Mouse (Mus musculus) MEL (cell line): ENCODE results near the gene Cdh22. TPM values are rescaled to one million over a fixed set of nuclear protein-coding genes. Genes with fewer than 3 reads are reported as not detected.

Source experiments
- DNase-seq: peaks from one replicate; pipeline ENCODE4 v3.0.0; 2011; ENCODE audit warnings: low read depth, low spot score
- H3K27ac ChIP-seq: 2 replicates; pipeline ENCODE4 v1.5.1; 2012; ENCODE audit warnings: low read depth, mild to moderate bottlenecking, control low read depth, low read length, moderate library complexity; ENCODE audit not compliant: control insufficient read depth
- H3K27me3 ChIP-seq, 2 experiments: fragments of 150-350 bp in 1 of 2; sonication (generic) in 1 of 2; 2 replicates each; pipeline ENCODE4 v1.6.1; 2012; ENCODE audit warnings: low read length in 2 of 2, mild to moderate bottlenecking in 2 of 2, improper control_type of control experiment in 1 of 2, moderate library complexity in 1 of 2; ENCODE audit not compliant: insufficient read depth in 2 of 2, control insufficient read depth in 1 of 2
- H3K36me3 ChIP-seq, 2 experiments: 2 replicates each; pipeline ENCODE4 v1.6.1; 2012 to 2014; ENCODE audit warnings: low read length in 2 of 2, improper control_type of control experiment in 1 of 2, inconsistent platforms in 1 of 2, mild to moderate bottlenecking in 1 of 2; ENCODE audit not compliant: insufficient read depth in 2 of 2, control insufficient read depth in 1 of 2
- H3K4me1 ChIP-seq, 2 experiments: fragments of 150-350 bp in 1 of 2; sonication (generic) in 1 of 2; 2 replicates each; pipeline ENCODE4 v1.6.1; 2012; ENCODE audit warnings: low read length in 2 of 2, improper control_type of control experiment in 1 of 2, mild to moderate bottlenecking in 1 of 2; ENCODE audit not compliant: insufficient read depth in 2 of 2, control insufficient read depth in 1 of 2
- H3K4me3 ChIP-seq, 2 experiments: fragments of 150-350 bp in 1 of 2; sonication (generic) in 1 of 2; 2 replicates each; pipeline ENCODE4 v1.5.1; 2012; ENCODE audit warnings: low read depth in 2 of 2, low read length in 2 of 2, mild to moderate bottlenecking in 2 of 2, moderate library complexity in 2 of 2, control low read depth in 1 of 2, improper control_type of control experiment in 1 of 2; ENCODE audit not compliant: control insufficient read depth in 1 of 2, insufficient read depth in 1 of 2
- H3K79me2 ChIP-seq: 2 replicates; pipeline ENCODE4 v1.6.1; 2012; ENCODE audit warnings: mild to moderate bottlenecking, low read length, moderate library complexity; ENCODE audit not compliant: control insufficient read depth, poor library complexity, insufficient read depth
- H3K9ac ChIP-seq: 2 replicates; pipeline ENCODE4 v1.6.1; 2012; ENCODE audit warnings: low read depth, mild to moderate bottlenecking, control low read depth, low read length, moderate library complexity; ENCODE audit not compliant: control insufficient read depth, poor library complexity, severe bottlenecking
- H3K9me3 ChIP-seq: fragments of 150-350 bp; sonication (generic); replicated peaks from 2 replicates; pipeline ENCODE4 v1.6.1; 2012; ENCODE audit warnings: mild to moderate bottlenecking, low read length, improper control_type of control experiment, moderate library complexity; ENCODE audit not compliant: insufficient read depth
- CTCF ChIP-seq, 3 experiments: IDR thresholded peaks in 2 of 3; conservative IDR thresholded peaks in 1 of 3; 2 replicates each; pipeline ENCODE4 v1.5.1; 2011 to 2012; ENCODE audit warnings: low read length in 3 of 3, low read depth in 2 of 3, mild to moderate bottlenecking in 2 of 3, improper control_type of control experiment in 1 of 3, inconsistent platforms in 1 of 3, mixed read lengths in 1 of 3, moderate library complexity in 1 of 3; ENCODE audit not compliant: control insufficient read depth in 1 of 3, insufficient read depth in 1 of 3, poor library complexity in 1 of 3, severe bottlenecking in 1 of 3
- E2F4 ChIP-seq: IDR thresholded peaks from 2 replicates; pipeline ENCODE4 v1.6.1; 2011; ENCODE audit warnings: low read depth, low read length, improper control_type of control experiment, borderline replicate concordance
- ETS1 ChIP-seq: IDR thresholded peaks from 2 replicates; pipeline ENCODE4 v1.6.1; 2012; ENCODE audit warnings: low read depth, mild to moderate bottlenecking, inconsistent platforms, low read length, improper control_type of control experiment, moderate library complexity
- GABPA ChIP-seq: IDR thresholded peaks from 2 replicates; pipeline ENCODE4 v1.6.1; 2012; ENCODE audit warnings: low read depth, mild to moderate bottlenecking, inconsistent platforms, low read length, improper control_type of control experiment, moderate library complexity
- GATA1 ChIP-seq: IDR thresholded peaks from 2 replicates; pipeline ENCODE4 v1.6.1; 2011; ENCODE audit warnings: low read depth, low read length, improper control_type of control experiment
- HCFC1 ChIP-seq: IDR thresholded peaks from 2 replicates; pipeline ENCODE4 v1.6.1; 2012; ENCODE audit warnings: low read depth, mild to moderate bottlenecking, inconsistent platforms, low read length, improper control_type of control experiment, moderate library complexity
- JUND ChIP-seq: IDR thresholded peaks from 2 replicates; pipeline ENCODE4 v1.6.1; 2011; ENCODE audit warnings: low read depth, mild to moderate bottlenecking, improper control_type of control experiment, low read length
- MAFK ChIP-seq: IDR thresholded peaks from 2 replicates; pipeline ENCODE4 v1.6.1; 2011; ENCODE audit warnings: low read depth, mild to moderate bottlenecking, low read length, improper control_type of control experiment, borderline replicate concordance
- MAZ ChIP-seq: IDR thresholded peaks from 2 replicates; pipeline ENCODE4 v1.6.1; 2012; ENCODE audit warnings: low read depth, mild to moderate bottlenecking, inconsistent platforms, low read length, improper control_type of control experiment
- NELFE ChIP-seq: IDR thresholded peaks from 2 replicates; pipeline ENCODE4 v1.6.1; 2011; ENCODE audit warnings: low read depth, low read length, improper control_type of control experiment
- NRF1 ChIP-seq: IDR thresholded peaks from 2 replicates; pipeline ENCODE4 v1.6.1; 2014; ENCODE audit warnings: low read depth, mild to moderate bottlenecking, inconsistent platforms, low read length, improper control_type of control experiment, moderate library complexity; ENCODE audit not compliant: poor library complexity, insufficient read depth, severe bottlenecking
- POLR2AphosphoS2 ChIP-seq: IDR thresholded peaks from 2 replicates; pipeline ENCODE4 v1.6.1; 2011; ENCODE audit warnings: low read length, improper control_type of control experiment
- POLR2AphosphoS5 ChIP-seq: IDR thresholded peaks from 2 replicates; pipeline ENCODE4 v1.6.1; 2012; ENCODE audit warnings: low read depth, borderline replicate concordance, mild to moderate bottlenecking, inconsistent platforms, low read length, moderate library complexity, mixed read lengths
- SIN3A ChIP-seq: IDR thresholded peaks from 2 replicates; pipeline ENCODE4 v1.6.1; 2012; ENCODE audit warnings: low read length, improper control_type of control experiment, inconsistent platforms
- TBP ChIP-seq: IDR thresholded peaks from 2 replicates; pipeline ENCODE4 v1.8.0; 2011; ENCODE audit warnings: low read depth, low read length, improper control_type of control experiment
- TCF12 ChIP-seq: IDR thresholded peaks from 2 replicates; pipeline ENCODE4 v1.6.1; 2014; ENCODE audit warnings: low read depth, mild to moderate bottlenecking, inconsistent platforms, low read length, improper control_type of control experiment, moderate library complexity
- USF1 ChIP-seq: IDR thresholded peaks from 2 replicates; pipeline ENCODE4 v1.6.1; 2014; ENCODE audit warnings: low read depth, mild to moderate bottlenecking, inconsistent platforms, low read length, improper control_type of control experiment, moderate library complexity
- USF2 ChIP-seq, 2 experiments: IDR thresholded peaks; 2 replicates each; pipeline ENCODE4 v1.6.1; 2011 to 2012; ENCODE audit warnings: improper control_type of control experiment in 2 of 2, low read length in 2 of 2, borderline replicate concordance in 1 of 2, inconsistent platforms in 1 of 2, low read depth in 1 of 2, mild to moderate bottlenecking in 1 of 2; ENCODE audit not compliant: insufficient read depth in 1 of 2
- ZKSCAN1 ChIP-seq: IDR thresholded peaks from 2 replicates; pipeline ENCODE4 v1.6.1; 2012; ENCODE audit warnings: low read depth, mild to moderate bottlenecking, inconsistent platforms, low read length, improper control_type of control experiment, moderate library complexity
- ZMIZ1 ChIP-seq: IDR thresholded peaks from 2 replicates; pipeline ENCODE4 v1.6.1; 2012; ENCODE audit warnings: low read depth, mild to moderate bottlenecking, inconsistent platforms, low read length, improper control_type of control experiment, moderate library complexity
- polyA plus RNA-seq, 2 experiments: library from polyadenylated mRNA; stranded (reverse) in 1 of 2; unstranded in 1 of 2; fragments of >175 nt in 1 of 2; fragments of >200 nt in 1 of 2; gene quantifications; 2 replicates each; pipeline versions ENCODE4 v1.2.1 to v1.2.4; 2012; ENCODE audit warnings: low replicate concordance in 2 of 2, low read depth in 1 of 2; ENCODE audit not compliant: insufficient read length in 2 of 2, insufficient read depth in 1 of 2, missing spikeins in 1 of 2
- total RNA-seq: library from RNA; depleted of rRNA; stranded (reverse); fragments of 300-350 nt; gene quantifications from 2 replicates; pipeline ENCODE4 v1.2.3, GENCODE M21; 2012

The Cdh22 gene
- total and polyA plus RNA-seq, 3 experiments: not detected

GRCm38 (mm10) chr2:165121206-165121840, 113.3 kb downstream of the Cdh22 start:
- Histone ChIP-seq H3K27ac (no peak overlapping the region), H3K9me3 (no peaks in the 10 kb centered on the region), H3K9ac (no peak overlapping the region), H3K4me1 (no peaks in the 10 kb centered on the region), H3K36me3 (no peaks in the 10 kb centered on the region), H3K79me2 (no peaks in the 10 kb centered on the region), H3K4me3 (no peak overlapping the region), H3K27me3 (no peaks in the 10 kb centered on the region)
- TF ChIP-seq GABPA (no peak), GATA1 (no peak), MAFK (no peak), NELFE (no peak), TBP (no peak), ZKSCAN1 (no peak), CTCF (IDR thresholded peaks at IDR 0.05 in 2 of 3, conservative IDR thresholded peaks at IDR 0.05 in 1 of 3; ENCODE audit: control insufficient read depth in 1 of 3, insufficient read depth in 1 of 3, low read depth in 2 of 3, low read length in 3 of 3, poor library complexity in 1 of 3, severe bottlenecking in 1 of 3) (no peak), USF2 (IDR thresholded peaks at IDR 0.05; ENCODE audit: borderline replicate concordance in 1 of 2, insufficient read depth in 1 of 2, low read depth in 1 of 2, low read length in 2 of 2) (no peak), E2F4 (no peak), MAZ (no peak), JUND (no peak), ZMIZ1 (no peak), POLR2AphosphoS2 (no peak), TCF12 (no peak), USF1 (no peak), NRF1 (no peak)
- no peak for DNase-seq

GRCm38 (mm10) chr2:165120765-165121164, 113.9 kb downstream of the Cdh22 start:
- Histone ChIP-seq H3K4me3 (no peak overlapping the region), H3K79me2 (no peaks in the 10 kb centered on the region), H3K9me3 (no peaks in the 10 kb centered on the region), H3K27ac (no peak overlapping the region), H3K4me1 (no peaks in the 10 kb centered on the region)
- no peak for TF ChIP-seq ETS1
- TF ChIP-seq POLR2AphosphoS5: no peak
- TF ChIP-seq SIN3A: no peak
- no peak for TF ChIP-seq HCFC1
- TF ChIP-seq NRF1: no peak
- TF ChIP-seq, all 39 proteins: peak for 0
- H3K27me3 ChIP-seq: no peaks in the 10 kb centered on the region
- DNase-seq: no peak
- H3K9ac ChIP-seq: no peak overlapping the region
- no peaks in the 10 kb centered on the region for H3K36me3 ChIP-seq
